Mouse (Mus musculus): ENCODE measurements around the gene Zfp536. TPM values are rescaled to one million over a fixed set of nuclear protein-coding genes. Genes with fewer than 3 reads are reported as not detected.

The Zfp536 gene
- polyA plus RNA-seq, 1 experiment from 2014 or later: 8.0 TPM

DNA sequence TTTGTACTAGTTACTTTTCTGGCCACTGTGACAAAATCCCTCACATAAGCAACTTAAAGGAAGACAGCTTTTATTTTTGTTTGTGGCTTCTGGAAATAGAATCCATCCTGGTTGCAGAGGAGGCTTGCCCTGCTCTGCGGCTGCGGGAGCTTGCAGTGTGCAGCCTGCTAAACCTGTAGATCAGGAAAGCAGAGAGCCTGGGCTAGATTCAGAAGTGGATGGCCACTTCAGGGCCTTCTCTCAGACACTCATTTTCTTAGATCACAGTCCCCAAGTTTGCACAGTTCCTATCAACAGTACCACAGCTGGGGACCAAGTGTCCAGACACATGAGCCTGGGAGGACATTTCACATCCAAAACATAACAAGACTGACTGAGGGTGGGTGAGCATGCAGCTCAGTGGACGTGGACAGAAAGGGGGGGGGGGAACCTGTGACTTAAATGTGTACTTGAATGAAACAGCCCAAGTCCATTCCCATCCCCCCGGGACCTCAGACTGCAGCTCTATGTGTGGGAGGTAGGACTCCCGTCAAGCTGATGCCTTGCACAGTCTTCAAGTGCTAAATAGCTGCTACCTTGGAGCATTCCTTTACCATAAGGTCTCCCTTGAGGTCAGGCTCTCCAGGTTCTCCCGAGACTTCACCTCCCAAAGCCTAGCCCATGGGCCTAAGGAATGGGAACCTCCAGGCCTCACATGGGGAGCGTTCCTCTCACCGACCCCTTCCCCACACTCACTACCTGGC is 262.3 kb downstream of the Zfp536 start:
- ATAC-seq: no peak
- in situ Hi-C loops (cut with MboI; ENCODE audit: low pct_unique_long_range_greater_than_20kb): no loop called here

DNA sequence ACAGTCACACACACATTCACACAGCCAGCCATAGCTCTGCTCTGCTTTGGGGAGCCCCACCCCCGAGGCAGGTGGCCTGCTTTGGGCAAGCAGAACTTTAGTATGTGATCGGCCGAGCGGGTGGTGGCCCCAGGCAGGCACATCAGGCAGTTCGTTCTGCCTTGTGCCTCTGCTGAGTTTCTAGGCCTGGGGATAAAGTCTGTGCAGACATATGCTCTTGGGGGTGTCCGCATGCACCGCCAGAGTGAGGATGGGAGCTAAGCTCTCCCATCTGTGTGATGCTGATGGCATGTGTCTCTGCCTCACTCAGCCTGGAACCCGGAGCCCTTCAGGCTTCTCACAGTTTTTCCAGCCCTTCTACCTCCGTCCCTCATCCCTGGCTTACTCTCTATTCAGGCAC is 263.7 kb downstream of the Zfp536 start:
- no peak for DNase-seq (ENCODE audit: low read depth, low spot score)
- in situ Hi-C loops (cut with MboI; ENCODE audit: low pct_unique_long_range_greater_than_20kb): no loop called here
- TF ChIP-seq CTCF (IDR thresholded peaks at IDR 0.05): no peak
- ATAC-seq: no peak
- POLR2A ChIA-PET: no interaction called here
- no peaks in the 10 kb centered on the region for H3K27me3 ChIP-seq
- CTCF ChIA-PET: no interaction called here

More for the DNA sequence above, 262.3 kb downstream of the Zfp536 start:
- no peaks in the 10 kb centered on the region for H3K27me3 ChIP-seq
- POLR2A ChIA-PET: no interaction called here
- no peak for TF ChIP-seq CTCF (IDR thresholded peaks at IDR 0.05)
- CTCF ChIA-PET: no interaction called here
- DNase-seq (ENCODE audit: low read depth, low spot score): no peak

DNA sequence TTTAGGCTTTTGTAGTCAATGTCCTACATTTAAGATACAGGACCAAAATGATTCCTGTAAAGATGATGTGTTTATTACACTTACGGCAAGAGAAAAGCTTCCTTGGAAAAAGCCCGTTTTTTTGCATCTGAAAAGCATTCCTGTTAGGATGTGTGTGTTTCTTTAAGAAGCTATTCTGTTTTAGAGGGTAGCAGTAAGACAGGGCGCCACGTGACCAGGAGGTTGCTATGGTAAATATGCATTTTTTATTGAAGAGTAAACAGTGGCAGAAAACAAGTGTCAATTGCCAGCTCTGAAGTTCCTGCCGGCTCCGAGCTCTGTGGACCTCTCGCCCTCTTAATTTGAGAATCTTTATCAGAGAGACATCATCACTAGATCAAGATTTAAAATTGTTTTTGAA is 267.9 kb downstream of the Zfp536 start:
- H3K27me3 ChIP-seq: no peaks in the 10 kb centered on the region
- no peak for TF ChIP-seq CTCF (IDR thresholded peaks at IDR 0.05)
- DNase-seq (ENCODE audit: low read depth, low spot score) (no peak), ATAC-seq (no peak)
- ChIA-PET CTCF (interaction anchor here (1.3 kb wide), 1 partner anchor 10 kb away, joined by 3 read pairs; no protein-coding TSS in a partner anchor), POLR2A (interaction anchor here (0.6 kb wide), 1 partner anchor 205 kb away, joined by 3 read pairs; no protein-coding TSS in a partner anchor)
- in situ Hi-C loops (cut with MboI; ENCODE audit: low pct_unique_long_range_greater_than_20kb): no loop called here

DNA sequence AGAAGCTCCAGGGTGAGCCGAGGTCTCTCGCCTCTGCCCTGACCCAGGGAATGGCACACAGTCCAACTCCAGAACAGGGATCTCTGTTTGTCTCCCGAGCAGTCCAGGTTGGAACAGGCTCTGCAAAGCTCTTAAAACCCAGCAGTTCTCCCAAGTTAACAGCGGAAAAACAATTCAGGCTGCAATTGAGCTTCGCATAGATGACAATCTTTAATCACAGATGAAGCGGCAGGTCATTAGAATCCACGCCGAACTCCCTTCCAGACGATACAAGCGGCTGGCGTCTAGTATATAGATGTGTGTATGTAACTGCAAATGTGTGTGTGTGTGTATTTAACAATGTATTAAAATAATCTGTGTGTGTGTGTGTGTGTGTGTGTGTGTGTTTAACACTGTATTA is 268.3 kb downstream of the Zfp536 start:
- DNase-seq (ENCODE audit: low read depth, low spot score) (no peak), ATAC-seq (no peak)
- no peaks in the 10 kb centered on the region for H3K27me3 ChIP-seq
- in situ Hi-C loops (cut with MboI; ENCODE audit: low pct_unique_long_range_greater_than_20kb): no loop called here
- ChIA-PET POLR2A (interaction anchor here (0.6 kb wide), 1 partner anchor 205 kb away, joined by 3 read pairs; no protein-coding TSS in a partner anchor), CTCF (interaction anchor here (1.3 kb wide), 1 partner anchor 10 kb away, joined by 3 read pairs; no protein-coding TSS in a partner anchor)
- no peak for TF ChIP-seq CTCF (IDR thresholded peaks at IDR 0.05)

DNA sequence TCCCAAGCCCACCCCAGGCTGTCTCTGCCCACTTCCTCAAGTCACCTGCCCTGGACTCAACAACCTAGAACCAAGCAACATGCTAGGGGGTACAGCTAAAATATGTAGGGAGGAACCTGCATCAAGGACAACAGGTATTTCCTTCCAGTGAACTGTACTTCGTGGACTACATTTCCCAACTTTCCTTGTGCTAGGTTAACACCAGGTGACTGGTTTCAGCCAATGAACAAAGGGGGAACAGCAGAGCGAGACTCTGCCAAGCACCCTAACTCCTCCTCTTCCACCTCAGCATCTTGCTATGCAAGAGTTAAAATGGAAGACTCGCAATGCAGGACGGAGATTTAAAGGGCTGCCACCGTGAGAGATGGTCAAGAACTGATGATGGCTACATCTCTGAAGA is 274.6 kb downstream of the Zfp536 start:
- no peak for TF ChIP-seq CTCF (IDR thresholded peaks at IDR 0.05)
- DNase-seq (ENCODE audit: low read depth, low spot score) (no peak), ATAC-seq (no peak)
- CTCF ChIA-PET: no interaction called here
- in situ Hi-C loops (cut with MboI; ENCODE audit: low pct_unique_long_range_greater_than_20kb): no loop called here
- H3K27me3 ChIP-seq: no peaks in the 10 kb centered on the region
- POLR2A ChIA-PET: no interaction called here

DNA sequence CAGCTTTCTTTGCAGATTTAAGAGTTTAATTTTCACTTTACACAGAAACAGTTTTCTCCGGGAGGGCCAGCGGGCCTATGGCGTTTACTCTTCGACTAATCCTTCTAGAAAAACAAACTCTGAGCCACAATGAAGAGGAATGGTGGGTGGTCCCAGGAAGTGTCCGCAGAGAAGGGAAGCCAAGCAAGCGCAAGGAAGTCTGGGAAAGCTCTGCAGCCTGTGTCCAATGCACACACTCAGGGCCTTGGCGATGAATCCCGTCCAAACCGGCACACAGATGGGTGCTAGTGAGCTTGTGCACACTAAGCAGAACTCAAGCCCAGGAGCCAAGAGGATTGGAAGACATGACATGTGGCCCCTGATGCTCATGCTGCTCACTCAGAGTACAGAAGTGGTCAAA is 276.9 kb downstream of the Zfp536 start:
- ATAC-seq (no peak), DNase-seq (ENCODE audit: low read depth, low spot score) (no peak)
- H3K27me3 ChIP-seq: no peaks in the 10 kb centered on the region
- in situ Hi-C loops (cut with MboI; ENCODE audit: low pct_unique_long_range_greater_than_20kb): no loop called here
- POLR2A ChIA-PET: no interaction called here
- CTCF ChIA-PET: no interaction called here
- no peak for TF ChIP-seq CTCF (IDR thresholded peaks at IDR 0.05)

DNA sequence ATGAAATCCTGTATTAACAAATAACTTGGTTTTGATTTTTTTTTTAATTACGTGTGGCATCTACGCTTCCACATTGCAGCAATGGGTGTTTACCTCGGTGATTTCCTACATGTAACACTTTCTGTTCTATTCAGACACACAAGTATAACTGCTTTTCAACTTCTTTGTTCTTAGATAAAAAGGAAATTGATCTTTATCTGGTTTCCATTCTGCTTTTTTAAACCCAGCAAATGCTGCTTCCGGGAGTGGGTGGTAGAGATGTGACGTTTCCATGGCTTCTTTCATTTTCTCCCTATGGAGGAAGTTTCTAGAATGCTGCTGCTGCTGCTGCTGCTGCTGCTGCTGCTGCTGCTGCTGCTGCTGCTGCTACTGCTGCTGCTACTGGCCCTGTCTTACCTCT is 283.1 kb downstream of the Zfp536 start:
- POLR2A ChIA-PET: no interaction called here
- no peak for TF ChIP-seq CTCF (IDR thresholded peaks at IDR 0.05)
- no peak for DNase-seq (ENCODE audit: low read depth, low spot score)
- CTCF ChIA-PET: interaction anchor here (1.3 kb wide), 1 partner anchor 11 kb away, joined by 3 read pairs; no protein-coding TSS in a partner anchor
- in situ Hi-C loops (cut with MboI; ENCODE audit: low pct_unique_long_range_greater_than_20kb): no loop called here
- H3K27me3 ChIP-seq: no peaks in the 10 kb centered on the region
- no peak for ATAC-seq

DNA sequence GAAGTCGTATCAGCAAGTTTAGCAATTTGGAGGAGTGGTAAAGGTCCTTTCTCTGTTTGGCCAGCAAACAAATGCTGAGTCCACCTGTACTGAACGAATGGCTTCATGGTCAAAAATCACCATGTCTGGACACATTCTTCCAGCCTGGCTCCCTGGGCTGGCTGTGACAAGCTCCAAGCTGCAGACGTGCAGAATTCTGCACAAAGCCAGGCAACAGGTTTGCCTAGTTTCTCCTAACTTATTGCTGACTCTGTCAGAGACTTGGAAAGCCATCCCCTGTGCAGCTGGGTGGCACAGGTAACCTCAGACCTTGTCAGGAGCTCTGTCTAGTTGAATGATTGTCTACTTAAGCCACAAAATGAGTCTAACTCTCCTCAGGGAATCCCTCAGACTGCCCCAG is 288.5 kb downstream of the Zfp536 start:
- no peak for TF ChIP-seq CTCF (IDR thresholded peaks at IDR 0.05)

DNA sequence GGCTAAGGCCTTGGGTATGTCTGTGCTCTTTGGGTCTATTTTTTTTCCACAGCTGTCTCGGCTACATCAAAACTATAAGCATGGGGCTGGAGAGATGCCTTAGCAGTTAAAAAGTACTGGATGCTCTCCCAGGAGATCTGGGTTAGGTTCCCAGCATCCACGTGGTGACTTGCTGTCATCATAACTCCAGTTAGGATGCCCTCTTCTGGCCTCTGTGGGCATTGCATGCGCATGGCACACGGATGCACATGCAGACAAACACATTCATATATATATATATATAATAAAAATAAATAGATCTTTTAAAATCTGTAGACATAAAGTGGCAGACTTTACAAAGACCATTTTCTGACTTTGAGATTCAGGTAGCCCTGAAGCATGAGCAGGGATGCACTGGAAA is 290.9 kb downstream of the Zfp536 start:
- CTCF ChIA-PET: no interaction called here
- DNase-seq (ENCODE audit: low read depth, low spot score): no peak
- no peaks in the 10 kb centered on the region for H3K27me3 ChIP-seq
- POLR2A ChIA-PET: no interaction called here
- no peak for TF ChIP-seq CTCF (IDR thresholded peaks at IDR 0.05)
- in situ Hi-C loops (cut with MboI; ENCODE audit: low pct_unique_long_range_greater_than_20kb): no loop called here
- ATAC-seq: no peak

More for the DNA sequence above, 288.5 kb downstream of the Zfp536 start:
- ChIA-PET CTCF (interaction anchor here (1.2 to 1.3 kb wide), 2 partner anchors 10 to 18 kb away, joined by 3 to 4 read pairs; no protein-coding TSS in a partner anchor), POLR2A (no interaction called here)
- in situ Hi-C loops (cut with MboI; ENCODE audit: low pct_unique_long_range_greater_than_20kb): no loop called here
- DNase-seq (ENCODE audit: low read depth, low spot score) (no peak), ATAC-seq (no peak)
- no peaks in the 10 kb centered on the region for H3K27me3 ChIP-seq

DNA sequence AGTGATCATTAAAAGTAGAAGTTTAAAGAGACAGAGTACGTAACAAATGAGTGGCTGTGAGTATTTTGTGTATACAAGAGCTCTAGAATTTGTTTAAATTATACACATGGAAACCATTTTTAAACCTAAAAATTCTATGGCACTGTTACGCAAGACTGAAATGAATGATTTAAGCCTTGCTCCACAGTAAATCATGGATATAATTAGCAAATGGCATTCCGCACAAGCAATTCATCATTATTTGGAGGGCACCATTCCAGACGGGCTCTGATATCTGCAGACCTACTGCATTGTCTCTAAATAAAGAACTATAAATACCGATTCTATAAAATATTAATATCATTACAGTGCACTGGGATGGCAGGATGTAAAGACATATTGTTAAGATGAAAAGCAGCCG is 292.3 kb downstream of the Zfp536 start:
- ATAC-seq (no peak), DNase-seq (ENCODE audit: low read depth, low spot score) (no peak)
- TF ChIP-seq CTCF (IDR thresholded peaks at IDR 0.05): no peak
- in situ Hi-C loops (cut with MboI; ENCODE audit: low pct_unique_long_range_greater_than_20kb): no loop called here
- ChIA-PET POLR2A (no interaction called here), CTCF (interaction anchor here (0.9 kb wide), 1 partner anchor 14 kb away, joined by 3 read pairs; no protein-coding TSS in a partner anchor)
- H3K27me3 ChIP-seq: no peaks in the 10 kb centered on the region

DNA sequence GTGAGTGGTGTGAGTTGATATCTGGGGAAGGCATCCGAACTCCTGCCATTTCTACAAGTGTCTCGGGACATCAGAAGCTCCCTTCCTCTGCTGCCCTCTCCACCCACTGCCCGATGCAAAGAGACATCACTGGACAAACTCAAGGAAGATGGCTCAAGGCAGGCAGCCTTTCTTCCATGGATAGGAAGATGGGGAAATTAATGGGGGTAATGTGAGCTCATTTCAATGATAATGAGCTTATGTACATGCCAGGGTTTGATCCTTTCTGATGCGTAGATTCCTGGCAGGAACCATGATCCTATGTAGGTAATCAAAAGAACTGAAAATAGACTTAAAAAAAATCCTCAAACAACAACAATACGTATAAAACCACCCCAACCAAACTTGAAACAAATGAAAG is 296.1 kb downstream of the Zfp536 start:
- in situ Hi-C loops (cut with MboI; ENCODE audit: low pct_unique_long_range_greater_than_20kb): no loop called here
- TF ChIP-seq CTCF (IDR thresholded peaks at IDR 0.05): no peak
- DNase-seq (ENCODE audit: low read depth, low spot score): no peak
- ChIA-PET CTCF (no interaction called here), POLR2A (interaction anchor here (0.7 kb wide), 1 partner anchor 527 kb away, joined by 5 read pairs; no protein-coding TSS in a partner anchor)
- H3K27me3 ChIP-seq: no peaks in the 10 kb centered on the region
- no peak for ATAC-seq
